Comparison of ENCODE assay signal across 9 mouse cellular contexts in genomic region chr2:156809579-156809978, GRCm38 (mm10). TPM values are rescaled to one million over a fixed set of nuclear protein-coding genes. Genes with fewer than 3 reads are reported as not detected.
DNase-seq lines count a peak whose midpoint lies in the region; ATAC-seq lines count a peak whose summit lies in the region.
"Had no signal": no experiment of that assay in that cellular context is flagged by ENCODE, and none has a peak within 500 bp of the region (broad histone marks: within the 10 kb centered on the region; RNA-seq: fewer than 3 reads in every experiment).

No protein-coding gene starts in this region.

- H3K4me1 ChIP-seq in heart, embryonic 10.5 days = peaks cover 17% of the 10 kb centered on the region

- H3K9me3 ChIP-seq in heart, embryonic 10.5 days = no peaks in the 10 kb centered on the region
- H3K9me3 ChIP-seq: neural tube, embryonic 13.5 days had no signal

- H3K36me3 ChIP-seq in heart, embryonic 10.5 days = no peaks in the 10 kb centered on the region
- H3K36me3 ChIP-seq: neural tube, embryonic 13.5 days had no signal

- no peak for ATAC-seq in cerebellum, adult (ENCODE audit: insufficient number of reproducible peaks, low FRiP score, low TSS enrichment)

- H3K27me3 ChIP-seq in heart, embryonic 10.5 days (ENCODE audit: insufficient read depth, poor library complexity, severe bottlenecking) = no peaks in the 10 kb centered on the region

- 40% methylated on average over 2 of the region's 2 CpGs for WGBS in heart, embryonic 10.5 days

- H3K27ac ChIP-seq in heart, embryonic 10.5 days = peak overlapping the region; percentile 44
- H3K27ac ChIP-seq: neural tube, embryonic 13.5 days had no signal

- DNase-seq in cerebellum, adult 11 months = peak; percentile 46
- DNase-seq in adrenal gland, adult (ENCODE audit: inconsistent age in 2 of 2, low spot score in 1 of 2) = peak; percentile 39 to 87
- peak; percentile 75 for DNase-seq in embryo, embryonic 9.5 days (ENCODE audit: extremely low spot score)
- no peak for DNase-seq in heart, embryonic 10.5 days (ENCODE audit: low spot score)
- DNase-seq in layer of hippocampus, adult 9-11 months = peak; percentile 38
- DNase-seq in lung, postnatal 36 days = peak; percentile 88
- peak; percentile 18 for DNase-seq in skeletal muscle tissue, adult 2 months (ENCODE audit: low read depth, low spot score)

- H3K4me3 ChIP-seq in heart, embryonic 10.5 days = no peak overlapping the region
- H3K4me3 ChIP-seq: neural tube, embryonic 13.5 days had no signal

RNA-seq across cellular contexts. Expression of gene Tgif2, which starts 30.2 kb away (rescaled TPM):
- 48.4 and 62.3 TPM in 2 replicates for polyA plus RNA-seq in heart, embryonic 10.5 days (2016; fragmentation: Nextera tagmentation; extraction: Ambion mirVana)

RNA-seq across cellular contexts. Expression of gene Myl9, which starts 34.4 kb away (rescaled TPM):
- 1,471 and 1,998 TPM in 2 replicates for polyA plus RNA-seq in heart, embryonic 10.5 days (2016; fragmentation: Nextera tagmentation; extraction: Ambion mirVana)

RNA-seq across cellular contexts. Expression of gene 4930518I15Rik, which starts 48.2 kb away (rescaled TPM):
- polyA plus RNA-seq in heart, embryonic 10.5 days (2016; fragmentation: Nextera tagmentation; extraction: Ambion mirVana) = 4.7 and 6.3 TPM in 2 replicates

RNA-seq across cellular contexts. Expression of gene Rab5if, which starts 53.3 kb away (rescaled TPM):
- 197 and 198 TPM in 2 replicates for polyA plus RNA-seq in heart, embryonic 10.5 days (2016; fragmentation: Nextera tagmentation; extraction: Ambion mirVana)
